Mouse (Mus musculus) cortical plate, adult 2 months (tissue): ENCODE measurements around the gene Megf9.

Experiments
- CTCF ChIP-seq: fragments of 200-500 bp; IDR thresholded peaks from 2 replicates; pipeline ENCODE4 v1.5.1; 2011; ENCODE audit warnings: mild to moderate bottlenecking, control low read depth, low read length; ENCODE audit not compliant: insufficient read depth; ENCODE audit errors: extremely low read depth
- POLR2A ChIP-seq: fragments of 200-500 bp; IDR thresholded peaks from 2 replicates; pipeline ENCODE4 v1.6.1; 2011; ENCODE audit warnings: mild to moderate bottlenecking, low read length, control low read depth; ENCODE audit not compliant: insufficient read depth; ENCODE audit errors: extremely low read depth

GRCm38 (mm10) chr4:70508207-70508606 lies 26.6 kb downstream of the Megf9 start:
- TF ChIP-seq POLR2A (no peak), CTCF (no peak)
